Mouse (Mus musculus) layer of hippocampus, postnatal 25 days (tissue): Measurements from ENCODE around the gene B230217C12Rik. TPM values are rescaled to one million over a fixed set of nuclear protein-coding genes. Genes with fewer than 3 reads are reported as not detected.

Experiments
- DNase-seq, 2 experiments: peaks; one replicate each; pipeline ENCODE4 v3.0.0; 2022; ENCODE audit warnings: mixed read lengths in 2 of 2, low spot score in 1 of 2; ENCODE audit errors: extremely low spot score in 1 of 2
- total RNA-seq, 2 experiments: library from RNA; stranded (reverse); gene quantifications; 2 replicates each; pipeline ENCODE4 v1.2.3; 2021

The B230217C12Rik gene
- total RNA-seq, 2 experiments from 2014 or later: 66.2 to 71.6 TPM

DNA sequence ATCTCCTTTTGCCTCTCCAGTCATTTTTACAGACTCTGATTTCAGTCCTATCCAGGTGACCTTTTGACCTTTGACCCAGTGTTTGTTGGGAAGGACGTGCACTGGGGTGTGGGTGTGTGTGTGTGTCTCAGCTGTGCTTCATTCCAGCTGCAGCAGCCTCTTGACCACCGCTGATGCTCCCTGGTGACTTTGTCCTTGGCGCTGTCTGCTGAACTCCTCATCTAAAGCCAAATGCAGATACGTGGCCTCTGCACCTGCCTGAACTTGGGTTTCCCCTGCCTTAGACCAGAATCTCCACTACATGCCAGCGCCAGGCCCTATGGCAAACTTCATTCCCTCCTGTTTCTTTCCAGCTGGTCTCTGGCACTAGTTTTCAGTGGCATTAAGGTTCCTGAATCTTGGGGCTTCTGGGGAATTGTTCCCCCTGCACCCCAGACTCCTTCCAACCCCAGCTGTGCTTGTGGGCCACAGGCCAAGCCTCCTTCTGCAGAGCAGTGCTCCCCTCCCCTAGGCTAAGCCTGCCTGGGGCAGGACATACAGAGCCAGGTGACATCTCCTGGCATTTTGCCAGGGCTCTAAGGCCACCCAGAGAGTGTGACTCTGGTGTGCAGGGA lies 31.9 kb upstream of the B230217C12Rik start:
- DNase-seq: no peak

DNA sequence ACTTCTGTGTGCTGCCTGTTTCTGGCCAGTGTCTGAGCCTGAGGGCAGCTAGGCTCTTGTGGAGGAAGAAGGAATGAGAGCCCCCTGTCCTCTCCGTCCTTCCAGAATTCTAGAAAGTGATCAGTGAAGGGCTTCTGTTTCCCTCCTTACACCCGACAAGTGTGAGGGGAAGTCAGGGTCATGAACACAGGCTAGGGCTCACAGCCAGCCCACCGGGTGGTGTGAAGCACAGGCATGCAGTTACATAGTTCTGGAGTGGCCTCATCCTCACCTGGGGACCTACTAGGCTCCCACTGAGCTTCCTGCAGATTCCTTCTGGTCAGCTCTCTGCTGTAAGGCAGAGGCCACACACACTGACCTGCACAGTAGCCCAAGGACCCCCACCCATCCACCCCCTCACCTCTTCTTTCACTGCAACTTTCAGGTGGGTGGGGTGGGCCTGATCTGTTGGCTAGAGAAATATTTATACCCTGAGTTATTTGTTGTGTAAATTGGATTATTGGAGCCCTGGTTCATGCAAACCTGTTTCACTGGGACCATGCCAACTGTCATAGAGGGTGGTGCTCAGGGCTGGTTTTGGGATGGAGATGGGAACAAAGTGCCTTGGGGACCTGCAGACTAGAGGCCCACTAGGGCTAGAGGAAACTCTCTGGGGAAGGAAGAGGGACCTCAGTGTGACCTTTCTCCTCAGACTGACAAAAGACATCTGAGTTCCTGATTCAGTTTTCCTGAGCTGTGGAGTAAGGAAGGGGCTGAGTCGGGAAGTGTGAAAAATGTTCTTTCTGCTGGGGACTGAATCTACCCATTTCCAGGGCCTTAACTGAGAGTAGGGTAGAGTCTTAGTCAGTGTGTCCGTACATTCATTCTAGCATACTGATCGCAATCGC lies 31.1 kb upstream of the B230217C12Rik start:
- no peak for DNase-seq

DNA sequence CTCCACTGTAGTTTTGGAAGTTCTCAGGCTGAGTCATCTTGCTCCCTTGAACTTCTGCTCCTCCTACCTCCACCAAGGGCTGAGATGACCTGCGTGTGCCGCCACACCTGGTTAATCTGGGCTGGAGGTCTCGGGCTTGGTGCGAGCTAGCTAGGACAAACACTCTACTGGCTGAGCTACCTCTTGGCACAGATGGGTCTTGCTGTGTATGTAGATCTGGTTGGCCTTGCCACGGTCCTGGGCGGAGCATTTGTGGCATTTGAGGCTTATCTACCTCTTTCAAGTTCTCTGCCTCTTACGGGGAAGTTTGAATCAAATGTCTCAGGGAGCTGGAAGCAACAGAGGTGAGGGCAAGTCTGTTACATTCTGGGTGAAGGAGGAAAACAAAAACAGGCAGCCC lies 30.2 kb upstream of the B230217C12Rik start:
- no peak for DNase-seq

- DNase-seq: no peak
These were observed 29.6 kb upstream of the B230217C12Rik start for GRCm38 (mm10) chr11:97810970-97811369.

- no peak for DNase-seq
These were observed 28.8 kb upstream of the B230217C12Rik start for GRCm38 (mm10) chr11:97811569-97812362.

DNA sequence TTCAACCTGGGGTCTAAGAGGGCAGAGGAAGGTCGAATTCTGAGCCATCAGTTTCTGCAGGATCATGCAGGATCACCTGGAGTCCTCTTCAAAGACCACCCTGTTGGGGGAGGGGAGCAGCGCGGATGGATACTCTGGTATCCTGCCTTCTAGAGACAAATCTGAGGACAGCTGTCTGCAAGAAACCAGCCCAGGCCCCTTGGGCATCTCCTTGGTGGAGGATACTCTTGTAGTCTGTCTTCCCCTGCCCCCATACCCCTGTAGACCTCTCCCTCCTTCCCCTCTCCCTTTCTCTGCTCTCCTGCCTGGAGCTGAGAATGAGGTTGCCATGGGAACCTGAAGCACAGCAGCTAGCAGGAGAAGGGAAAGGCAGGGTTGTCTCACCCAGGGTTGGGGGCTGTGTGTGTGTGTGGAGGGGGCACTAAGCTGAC lies 28.1 kb upstream of the B230217C12Rik start:
- DNase-seq: no peak

- DNase-seq: no peak
These were observed 27.5 kb upstream of the B230217C12Rik start for GRCm38 (mm10) chr11:97813085-97813484.

GRCm38 (mm10) chr11:97813746-97814515 lies 26.6 kb upstream of the B230217C12Rik start:
- DNase-seq: no peak

DNA sequence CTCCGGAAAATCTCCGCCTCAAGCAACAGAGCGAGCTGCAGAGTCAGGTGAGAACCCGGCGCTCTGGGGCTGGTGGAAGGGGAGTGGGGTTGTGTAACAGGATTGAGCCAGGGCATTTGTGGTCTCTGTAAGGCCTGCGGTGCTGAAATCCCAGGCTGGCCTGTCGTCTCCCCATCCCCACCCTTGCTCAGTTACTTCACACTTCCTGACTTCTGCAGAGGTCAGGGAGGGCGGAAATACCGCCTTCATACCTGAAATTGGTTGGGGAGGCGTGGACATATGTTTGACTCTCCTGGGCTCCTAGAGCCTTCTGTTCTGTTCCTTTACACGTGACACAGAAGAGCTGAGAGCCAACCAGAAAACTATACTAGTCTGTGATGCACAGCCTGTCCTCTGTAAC lies 24.8 kb upstream of the B230217C12Rik start:
- DNase-seq: no peak

DNA sequence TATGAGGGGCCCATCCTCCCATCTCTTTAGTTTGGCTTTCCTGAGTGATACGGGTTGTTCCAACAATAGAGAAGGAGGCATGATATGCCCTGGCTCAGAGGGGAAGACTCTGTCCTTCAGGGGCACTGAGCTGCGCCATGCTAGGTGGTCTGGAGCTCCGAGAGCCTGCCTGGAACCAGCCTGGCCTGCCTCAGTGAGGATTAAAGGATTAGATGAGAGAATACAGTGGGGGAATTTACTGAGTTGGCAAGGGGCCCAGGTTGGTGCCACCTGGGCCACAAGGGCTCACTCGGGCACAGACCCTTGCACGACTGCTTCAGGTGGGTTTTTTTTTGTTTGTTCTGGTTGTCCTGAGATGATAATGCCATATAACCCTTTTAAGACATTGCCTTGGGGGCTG lies 24.4 kb upstream of the B230217C12Rik start:
- DNase-seq: no peak

- DNase-seq: no peak
These were observed 23.7 kb upstream of the B230217C12Rik start for GRCm38 (mm10) chr11:97816916-97817315.

DNA sequence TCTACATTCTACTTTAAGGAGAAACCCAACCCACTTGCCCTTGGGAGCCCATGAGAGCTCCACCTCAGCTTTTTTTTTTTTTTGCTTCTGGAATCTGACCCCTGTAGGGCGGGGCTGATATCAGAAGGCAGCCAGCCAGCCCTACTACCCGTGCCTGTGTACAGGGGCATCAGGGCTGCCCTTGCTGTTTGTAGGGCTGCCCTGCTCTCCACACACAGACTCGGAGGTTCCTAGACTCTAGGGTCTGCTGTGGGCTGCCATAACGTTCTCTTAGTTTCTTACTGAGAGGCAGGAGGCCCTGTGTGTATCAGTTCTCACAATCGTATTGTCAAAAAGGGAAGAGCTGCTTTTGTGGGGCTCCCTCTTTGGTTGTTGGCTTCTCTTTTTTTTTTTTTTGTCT lies 23.2 kb upstream of the B230217C12Rik start:
- DNase-seq: no peak

- DNase-seq: no peak
These were observed 22.6 kb upstream of the B230217C12Rik start for GRCm38 (mm10) chr11:97818003-97818402.

- DNase-seq: peak in 1 of 2 experiments; percentile 38
These were observed 22.0 kb upstream of the B230217C12Rik start for GRCm38 (mm10) chr11:97818571-97818970.

DNA sequence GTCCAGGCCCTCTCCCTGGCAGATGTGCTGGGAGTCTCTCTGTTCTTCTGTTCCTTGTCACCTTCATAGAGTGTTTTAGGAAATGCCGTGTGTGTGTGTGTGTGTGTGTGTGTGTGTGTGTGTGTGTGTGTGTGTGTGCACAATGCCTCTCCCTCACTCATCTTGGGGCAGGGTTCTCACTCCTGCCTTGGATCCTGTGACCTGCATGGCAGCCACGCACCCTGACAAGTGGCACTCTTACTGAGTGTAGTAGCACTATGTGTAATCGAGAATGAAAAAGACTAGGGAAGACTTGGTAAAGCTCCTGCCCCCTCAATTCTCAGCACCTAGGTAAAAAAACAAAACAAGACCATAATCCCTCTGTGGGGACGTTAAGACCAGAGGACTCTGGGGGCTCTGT lies 21.5 kb upstream of the B230217C12Rik start:
- no peak for DNase-seq

DNA sequence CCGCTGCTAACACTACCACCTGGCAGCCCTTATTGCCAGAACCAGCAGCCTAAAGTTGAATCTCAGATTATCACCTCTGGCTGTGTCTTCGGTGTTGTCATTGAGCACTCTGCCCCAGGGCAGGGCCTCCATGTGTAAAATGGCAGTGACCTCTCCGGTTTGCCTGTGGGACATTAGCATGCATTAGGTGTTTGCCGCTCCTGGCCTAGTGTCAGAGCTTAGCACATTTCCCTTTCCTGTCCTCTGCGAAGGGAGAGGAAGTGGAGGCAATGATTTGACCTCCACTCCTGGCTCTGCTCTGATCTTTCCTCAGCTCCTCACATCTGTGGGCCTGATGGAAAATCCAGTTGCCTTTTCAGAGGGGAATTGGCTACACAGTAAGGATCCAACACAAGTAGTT lies 20.7 kb upstream of the B230217C12Rik start:
- no peak for DNase-seq

DNA sequence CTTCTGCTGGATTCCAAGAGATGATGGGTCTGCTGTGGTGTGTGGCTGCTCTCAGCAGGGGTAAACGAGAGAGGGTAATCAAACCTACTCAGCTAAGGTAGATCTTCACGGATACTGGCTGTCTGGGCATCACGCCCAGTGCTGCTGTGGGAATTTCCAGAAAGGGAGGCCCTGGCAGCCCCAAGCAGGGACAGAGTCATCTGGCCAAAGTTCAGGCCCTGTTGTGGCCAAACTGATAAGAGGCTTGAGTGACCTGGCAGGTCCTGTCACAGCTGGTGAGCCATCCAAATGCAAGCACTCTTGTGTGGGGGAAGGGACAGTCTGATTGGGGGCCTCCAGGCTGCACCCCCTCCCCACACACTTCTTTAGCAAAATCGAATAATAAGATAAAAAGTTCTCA lies 19.7 kb upstream of the B230217C12Rik start:
- DNase-seq: no peak

DNA sequence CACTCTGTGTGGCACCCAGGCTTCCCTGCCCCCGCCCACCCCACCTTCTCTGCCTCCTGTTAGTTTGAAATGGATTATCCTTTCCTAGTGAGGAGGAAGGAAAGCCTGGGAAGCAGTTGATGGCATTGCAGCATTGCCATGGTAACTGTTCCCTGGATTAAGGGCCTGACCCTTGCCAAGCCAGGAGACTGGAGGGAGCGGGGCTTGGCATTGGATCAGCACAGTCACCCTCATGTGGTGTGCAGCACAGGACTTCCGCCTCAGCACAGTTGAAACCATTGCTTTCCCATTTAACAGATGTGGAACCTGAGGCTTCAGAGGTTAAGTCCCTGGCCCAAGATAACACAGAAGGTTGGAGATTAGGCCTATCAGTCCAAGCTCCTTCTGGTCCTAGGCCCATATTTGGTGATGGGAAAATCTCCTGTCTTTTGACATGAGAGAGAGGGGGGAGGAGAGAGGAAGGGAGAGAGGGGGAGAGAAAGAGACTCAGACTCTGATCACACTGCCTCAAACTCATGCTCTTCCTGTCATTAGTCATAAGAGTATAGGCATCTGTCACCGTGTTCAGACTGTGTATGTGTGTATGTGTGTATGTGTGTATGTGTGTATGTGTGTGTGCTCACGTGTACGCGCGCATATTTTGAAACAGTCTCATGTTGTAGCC lies 19.0 kb upstream of the B230217C12Rik start:
- DNase-seq: no peak

DNA sequence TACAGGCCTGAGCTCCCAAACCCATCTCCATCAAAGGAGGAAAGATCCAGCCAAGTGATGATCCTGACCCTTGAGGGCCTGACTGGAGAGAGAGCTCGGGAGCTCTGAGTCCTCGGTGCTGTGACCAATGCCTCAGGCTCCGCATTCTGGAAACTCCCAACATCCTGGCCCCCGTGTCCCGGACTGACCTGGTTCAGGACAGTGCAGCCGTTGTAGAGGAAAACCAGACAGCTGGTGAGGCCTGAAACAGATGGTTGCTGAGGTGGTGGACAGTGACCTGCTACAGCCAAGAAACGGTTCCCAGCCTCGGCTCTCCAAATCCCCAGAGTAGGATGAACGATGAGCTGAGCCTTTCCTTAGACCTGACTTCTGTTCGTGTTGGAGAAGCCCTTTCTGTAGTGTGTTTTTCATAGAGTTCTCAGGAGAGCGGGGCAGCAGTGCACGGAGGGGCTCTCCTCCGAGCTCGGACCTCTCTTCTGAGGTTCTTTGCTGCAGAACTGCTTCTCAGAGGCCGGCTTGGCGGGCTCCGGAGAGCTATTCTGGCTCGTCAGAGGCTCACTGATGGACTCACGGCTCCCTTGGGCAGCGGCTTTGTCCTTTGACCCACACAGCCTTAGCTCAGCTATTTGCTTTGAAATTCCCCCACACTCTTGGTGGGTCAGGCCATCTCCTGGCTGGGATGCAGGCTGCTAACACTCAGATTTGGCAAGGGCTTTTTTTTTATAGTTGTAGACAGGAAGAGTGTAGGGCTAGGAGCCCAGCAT lies 17.6 kb upstream of the B230217C12Rik start:
- no peak for DNase-seq
